Mouse (Mus musculus): ENCODE measurements around the gene Corin. TPM values are rescaled to one million over a fixed set of nuclear protein-coding genes. Genes with fewer than 3 reads are reported as not detected.

The Corin gene
- total RNA-seq, 1 experiment, result 0.49 TPM

GRCm38 (mm10) chr5:72329453-72329852 lies 174.8 kb downstream of the Corin start:
- Histone ChIP-seq H3K9ac (ENCODE audit: insufficient read depth, low read depth, low read length, poor library complexity, severe bottlenecking) (no peak overlapping the region), H3K4me3 (ENCODE audit: insufficient read depth in 1 of 2, low read depth in 1 of 2, low read length in 2 of 2, poor library complexity in 1 of 2, severe bottlenecking in 1 of 2) (no peak overlapping the region), H3K27ac (ENCODE audit: insufficient read depth, low read depth, low read length, poor library complexity, severe bottlenecking) (no peak overlapping the region), H3K4me1 (ENCODE audit: control insufficient read depth in 2 of 2, insufficient read depth in 2 of 2, low read length in 2 of 2, poor library complexity in 1 of 2) (no peaks in the 10 kb centered on the region), H3K36me3 (ENCODE audit: control insufficient read depth, insufficient read depth, low read length, poor library complexity, severe bottlenecking) (no peaks in the 10 kb centered on the region), H3K9me3 (ENCODE audit: control insufficient read depth, insufficient read depth, low read depth, low read length) (no peaks in the 10 kb centered on the region)
- no peak for TF ChIP-seq MAFK (IDR thresholded peaks at IDR 0.05; ENCODE audit: insufficient read depth, low read depth, low read length)
- TF ChIP-seq ZNF384 (IDR thresholded peaks at IDR 0.05; ENCODE audit: low read depth, low read length), result no peak
- TF ChIP-seq CHD2 (IDR thresholded peaks at IDR 0.05; ENCODE audit: low read depth, low read length), result no peak
- no peak for TF ChIP-seq HCFC1 (IDR thresholded peaks at IDR 0.05; ENCODE audit: borderline replicate concordance, insufficient read depth, low read length)
- no peak for TF ChIP-seq ZC3H11A (IDR thresholded peaks at IDR 0.05; ENCODE audit: borderline replicate concordance, low read depth, low read length)
- DNase-seq (ENCODE audit: low read depth, low spot score), result no peak
- in situ Hi-C loops (cut with MboI; ENCODE audit: low sequenced_read_pairs in 2 of 2, unreplicated experiment in 2 of 2), result no loop called here

DNA sequence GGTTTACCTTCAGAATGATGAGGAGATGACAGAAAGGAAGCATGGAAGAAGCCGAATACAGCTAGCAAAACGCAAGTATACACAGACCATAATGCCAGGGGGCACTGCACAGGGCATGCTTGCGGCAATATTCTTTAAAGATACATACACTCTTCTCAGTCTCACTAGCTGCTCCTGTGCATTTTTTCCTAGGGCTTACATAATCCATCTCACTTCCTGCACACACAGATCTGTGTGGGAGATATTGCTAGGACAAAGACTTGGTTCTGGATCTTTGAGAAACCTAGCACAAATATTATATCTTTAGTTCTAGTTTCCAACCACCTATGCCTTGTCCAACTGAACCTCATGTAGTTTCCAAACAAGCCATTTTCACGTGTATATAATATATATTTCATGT lies 189.0 kb downstream of the Corin start:
- no peaks in the 10 kb centered on the region for H3K9me3 ChIP-seq (ENCODE audit: control insufficient read depth, insufficient read depth, low read depth, low read length)
- H3K27ac ChIP-seq (ENCODE audit: insufficient read depth, low read depth, low read length, poor library complexity, severe bottlenecking), result no peak overlapping the region
- no peak for DNase-seq (ENCODE audit: low read depth, low spot score)
- no peaks in the 10 kb centered on the region for H3K36me3 ChIP-seq (ENCODE audit: control insufficient read depth, insufficient read depth, low read length, poor library complexity, severe bottlenecking)
- no peak overlapping the region for H3K4me3 ChIP-seq (ENCODE audit: insufficient read depth in 1 of 2, low read depth in 1 of 2, low read length in 2 of 2, poor library complexity in 1 of 2, severe bottlenecking in 1 of 2)
- in situ Hi-C loops (cut with MboI; ENCODE audit: low sequenced_read_pairs in 2 of 2, unreplicated experiment in 2 of 2), result no loop called here
- TF ChIP-seq ZNF384 (IDR thresholded peaks at IDR 0.05; ENCODE audit: low read depth, low read length) (no peak), MAFK (IDR thresholded peaks at IDR 0.05; ENCODE audit: insufficient read depth, low read depth, low read length) (no peak), ZC3H11A (IDR thresholded peaks at IDR 0.05; ENCODE audit: borderline replicate concordance, low read depth, low read length) (no peak), HCFC1 (IDR thresholded peaks at IDR 0.05; ENCODE audit: borderline replicate concordance, insufficient read depth, low read length) (no peak), CHD2 (IDR thresholded peaks at IDR 0.05; ENCODE audit: low read depth, low read length) (no peak)
- no peaks in the 10 kb centered on the region for H3K4me1 ChIP-seq (ENCODE audit: control insufficient read depth in 2 of 2, insufficient read depth in 2 of 2, low read length in 2 of 2, poor library complexity in 1 of 2)
- no peak overlapping the region for H3K9ac ChIP-seq (ENCODE audit: insufficient read depth, low read depth, low read length, poor library complexity, severe bottlenecking)

GRCm38 (mm10) chr5:72298418-72299104 lies 205.7 kb downstream of the Corin start:
- Histone ChIP-seq H3K4me3 (ENCODE audit: insufficient read depth in 1 of 2, low read depth in 1 of 2, low read length in 2 of 2, poor library complexity in 1 of 2, severe bottlenecking in 1 of 2) (no peak overlapping the region), H3K9ac (ENCODE audit: insufficient read depth, low read depth, low read length, poor library complexity, severe bottlenecking) (no peak overlapping the region), H3K9me3 (ENCODE audit: control insufficient read depth, insufficient read depth, low read depth, low read length) (no peaks in the 10 kb centered on the region), H3K36me3 (ENCODE audit: control insufficient read depth, insufficient read depth, low read length, poor library complexity, severe bottlenecking) (no peaks in the 10 kb centered on the region), H3K27ac (ENCODE audit: insufficient read depth, low read depth, low read length, poor library complexity, severe bottlenecking) (no peak overlapping the region), H3K4me1 (ENCODE audit: control insufficient read depth in 2 of 2, insufficient read depth in 2 of 2, low read length in 2 of 2, poor library complexity in 1 of 2) (no peaks in the 10 kb centered on the region)
- in situ Hi-C loops (cut with MboI; ENCODE audit: low sequenced_read_pairs in 2 of 2, unreplicated experiment in 2 of 2), result no loop called here
- no peak for TF ChIP-seq HCFC1 (IDR thresholded peaks at IDR 0.05; ENCODE audit: borderline replicate concordance, insufficient read depth, low read length)
- TF ChIP-seq CHD2 (IDR thresholded peaks at IDR 0.05; ENCODE audit: low read depth, low read length), result no peak
- no peak for TF ChIP-seq ZC3H11A (IDR thresholded peaks at IDR 0.05; ENCODE audit: borderline replicate concordance, low read depth, low read length)
- TF ChIP-seq MAFK (IDR thresholded peaks at IDR 0.05; ENCODE audit: insufficient read depth, low read depth, low read length), result no peak
- TF ChIP-seq ZNF384 (IDR thresholded peaks at IDR 0.05; ENCODE audit: low read depth, low read length), result no peak
- no peak for DNase-seq (ENCODE audit: low read depth, low spot score)

- H3K36me3 ChIP-seq (ENCODE audit: control insufficient read depth, insufficient read depth, low read length, poor library complexity, severe bottlenecking), result peaks cover 7% of the 10 kb centered on the region; the same call in 1 of the 2 replicates
- no peak for TF ChIP-seq CHD2 (IDR thresholded peaks at IDR 0.05; ENCODE audit: low read depth, low read length)
- TF ChIP-seq MAFK (IDR thresholded peaks at IDR 0.05; ENCODE audit: insufficient read depth, low read depth, low read length), result no peak
- no peak for TF ChIP-seq HCFC1 (IDR thresholded peaks at IDR 0.05; ENCODE audit: borderline replicate concordance, insufficient read depth, low read length)
- no peak for TF ChIP-seq ZC3H11A (IDR thresholded peaks at IDR 0.05; ENCODE audit: borderline replicate concordance, low read depth, low read length)
- no peak for TF ChIP-seq ZNF384 (IDR thresholded peaks at IDR 0.05; ENCODE audit: low read depth, low read length)
- no peaks in the 10 kb centered on the region for H3K4me1 ChIP-seq (ENCODE audit: control insufficient read depth in 2 of 2, insufficient read depth in 2 of 2, low read length in 2 of 2, poor library complexity in 1 of 2)
- no peak overlapping the region for H3K4me3 ChIP-seq (ENCODE audit: insufficient read depth in 1 of 2, low read depth in 1 of 2, low read length in 2 of 2, poor library complexity in 1 of 2, severe bottlenecking in 1 of 2)
- no peak for DNase-seq (ENCODE audit: low read depth, low spot score)
- H3K9me3 ChIP-seq (ENCODE audit: control insufficient read depth, insufficient read depth, low read depth, low read length), result no peaks in the 10 kb centered on the region
- no peak overlapping the region for H3K9ac ChIP-seq (ENCODE audit: insufficient read depth, low read depth, low read length, poor library complexity, severe bottlenecking)
- in situ Hi-C loops (cut with MboI; ENCODE audit: low sequenced_read_pairs in 2 of 2, unreplicated experiment in 2 of 2), result no loop called here
- no peak overlapping the region for H3K27ac ChIP-seq (ENCODE audit: insufficient read depth, low read depth, low read length, poor library complexity, severe bottlenecking)
These were observed 219.2 kb downstream of the Corin start for GRCm38 (mm10) chr5:72285077-72285476.
